Mouse (Mus musculus) ES-E14 (cell line): ENCODE measurements around the gene Reps1.
"Not testable (repeated sequence)": the region's sequence is repeated elsewhere in the genome, so short reads cannot be mapped to it uniquely, and the experiment has no call there.

ENCODE experiments used
- CHD2 ChIP-seq: IDR thresholded peaks from 2 replicates; pipeline ENCODE4 v1.6.1; 2014; ENCODE audit warnings: mild to moderate bottlenecking, low read depth, low read length, inconsistent platforms
- HCFC1 ChIP-seq: IDR thresholded peaks from 2 replicates; pipeline ENCODE4 v1.6.1; 2012; ENCODE audit warnings: low read length, inconsistent platforms, borderline replicate concordance; ENCODE audit not compliant: insufficient read depth
- MAFK ChIP-seq: IDR thresholded peaks from 2 replicates; pipeline ENCODE4 v1.6.1; 2014; ENCODE audit warnings: mild to moderate bottlenecking, low read depth, low read length, inconsistent platforms; ENCODE audit not compliant: insufficient read depth
- ZC3H11A ChIP-seq: IDR thresholded peaks from 2 replicates; pipeline ENCODE4 v1.6.1; 2012; ENCODE audit warnings: low read depth, mild to moderate bottlenecking, inconsistent platforms, low read length, borderline replicate concordance

- TF ChIP-seq MAFK, ZC3H11A, HCFC1, CHD2: not testable (repeated sequence)
Measured at GRCm38 (mm10) chr10:18138853-18139503, 83.3 kb downstream of the Reps1 start.
